Mouse (Mus musculus): ENCODE measurements around the gene Gsk3a. TPM values are rescaled to one million over a fixed set of nuclear protein-coding genes. Genes with fewer than 3 reads are reported as not detected.

The Gsk3a gene
- 90.3 TPM for polyA plus RNA-seq (2017; shearing (Covaris generic))

DNA sequence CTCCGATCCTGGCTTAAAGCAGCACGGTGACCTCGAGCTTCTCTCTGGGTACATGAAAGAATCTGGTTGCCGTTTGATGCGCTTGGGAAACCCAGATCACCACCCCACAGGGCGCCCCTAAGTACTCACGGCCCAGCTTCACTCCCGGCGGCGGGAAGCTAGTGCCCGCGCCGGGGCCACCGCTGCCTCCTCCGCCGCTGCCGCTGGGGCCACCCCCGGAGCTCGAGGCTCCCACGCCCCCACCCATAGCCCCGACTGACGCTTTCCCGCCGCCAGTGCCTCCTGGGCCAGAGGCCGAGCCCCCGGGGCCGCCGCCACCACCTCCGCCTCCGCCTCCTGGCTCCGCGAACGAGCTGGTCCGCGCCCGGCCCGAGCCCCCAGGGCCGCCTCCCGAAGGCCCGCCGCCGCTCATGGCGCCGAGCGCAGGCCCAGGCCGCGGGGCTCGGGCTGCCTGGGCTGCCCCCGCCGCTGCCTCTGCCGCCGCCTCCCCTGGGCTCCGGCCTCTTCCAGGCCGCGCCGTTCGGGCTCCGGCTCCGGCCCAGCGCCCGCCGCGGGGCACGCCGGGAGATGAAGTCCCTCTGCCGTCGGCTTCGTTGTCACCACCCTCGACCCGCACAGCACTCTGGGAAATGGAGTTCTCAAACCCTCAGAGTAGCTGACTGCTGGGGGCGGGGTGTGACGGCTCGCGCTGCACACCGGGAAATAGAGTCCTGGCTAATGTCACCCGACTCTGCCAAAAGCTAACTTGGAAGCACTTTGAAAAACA is at the start of gene Gsk3a:
Gene Gsk3a (minus strand): TSS at position 603 of the 766 bp plus-strand sequence.

DNA sequence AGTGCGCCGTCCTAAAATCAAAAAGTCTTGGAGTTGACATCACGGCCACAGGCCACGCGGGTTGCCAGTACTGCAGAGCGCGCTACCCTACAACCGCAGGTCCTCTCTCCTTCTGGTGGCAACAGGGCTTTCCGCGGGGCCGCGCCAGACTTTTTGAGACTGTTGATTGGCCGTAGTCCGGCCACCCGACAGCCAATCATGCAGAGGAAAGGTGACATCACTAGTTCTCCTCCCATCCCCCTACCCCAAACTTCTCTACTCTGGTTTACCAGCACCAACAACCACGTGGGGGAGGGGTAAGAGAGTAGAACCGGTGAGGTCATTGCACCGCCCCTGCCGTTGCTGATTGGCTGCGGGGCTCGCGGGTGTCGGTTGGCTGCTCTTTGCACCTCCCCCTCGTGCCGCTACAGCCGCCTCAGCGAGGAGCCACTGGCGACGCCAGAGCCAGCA is 29.7 kb upstream of the Gsk3a start, which contains the start of gene Cic:
Gene Cic (plus strand): TSS at position 404 of the 450 bp plus-strand sequence.

GRCm38 (mm10) chr7:25250141-25250972 is 12.7 kb upstream of the Gsk3a start, which contains the start of gene Erf:
Erf (minus strand) TSS chr7:25250761.

GRCm38 (mm10) chr7:25221102-25221883 is 16.4 kb downstream of the Gsk3a start, which contains the start of gene Zfp526:
Zfp526 (plus strand) TSS chr7:25221425.

DNA sequence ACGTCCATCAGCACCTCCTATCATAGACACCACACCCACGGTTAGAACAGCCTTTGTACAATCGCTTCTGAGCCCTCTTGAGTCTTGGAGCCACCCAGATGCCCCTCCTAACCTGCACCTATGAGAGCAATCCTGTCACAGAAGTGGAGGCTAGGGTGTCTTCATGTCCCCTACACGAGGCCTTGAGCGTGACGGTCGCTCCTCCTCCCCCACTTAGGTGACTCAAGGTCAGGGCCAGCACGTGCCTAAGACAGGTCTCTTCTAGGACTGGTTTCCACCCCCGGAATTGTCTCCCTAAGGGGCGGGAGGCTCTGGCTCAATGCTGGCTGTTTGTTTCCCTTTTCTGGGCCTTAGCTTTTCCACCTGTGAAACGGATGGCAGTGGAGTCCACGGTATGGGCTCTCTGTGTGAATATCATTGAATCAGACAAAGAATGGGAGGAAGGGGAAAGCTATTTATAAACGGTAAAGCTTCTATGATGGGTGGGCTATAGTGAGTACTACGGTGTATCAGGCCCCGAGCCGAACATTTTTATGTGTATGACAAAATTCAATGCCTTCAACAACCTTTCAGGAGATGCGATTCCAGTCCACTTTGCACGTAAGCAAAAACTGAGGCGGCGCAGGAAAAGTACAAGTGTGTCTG is 17.1 kb downstream of the Gsk3a start, which contains the start of gene Dedd2:
Gene Dedd2 (minus strand): TSS at position 159 of the 645 bp plus-strand sequence.

DNA sequence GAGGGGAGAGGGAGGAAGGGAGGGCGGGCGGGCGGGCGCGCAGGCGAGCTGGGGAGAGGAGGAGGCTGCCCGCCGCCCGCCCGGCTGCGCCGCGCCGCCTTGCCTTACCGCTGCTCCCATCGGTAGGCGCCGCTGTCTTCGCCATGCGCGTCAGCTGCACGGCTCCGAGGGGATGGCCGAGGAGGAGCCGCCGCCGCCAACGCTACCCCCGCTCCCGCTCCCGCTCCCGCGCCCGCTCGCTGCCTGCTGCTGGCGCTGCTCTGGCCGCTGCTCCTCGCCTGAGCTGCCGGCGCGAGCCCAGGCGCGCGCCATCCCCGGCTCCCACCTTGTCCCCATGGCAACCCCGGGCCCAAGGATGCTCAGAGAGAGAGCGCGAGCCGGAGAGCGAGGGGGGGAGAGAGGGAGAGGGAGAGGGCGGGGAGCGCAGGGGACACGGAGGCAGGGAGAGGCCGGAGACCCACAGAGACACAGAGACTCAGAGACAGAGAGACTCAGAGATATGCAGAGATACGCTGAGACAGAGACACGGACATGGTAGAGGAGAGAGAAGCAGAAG is 58.0 kb downstream of the Gsk3a start, which contains the start of gene Pou2f2:
Gene Pou2f2 (minus strand): TSS at position 121 of the 556 bp plus-strand sequence.

Other genes with a start within 250 kb of the Gsk3a start
- 1.2 TPM for gene Atp1a3, start 231.9 kb downstream of the Gsk3a start, polyA plus RNA-seq (2017; shearing (Covaris generic))
- 2.4 TPM for gene Grik5, start 165.5 kb downstream of the Gsk3a start, polyA plus RNA-seq (2017; shearing (Covaris generic))
- 39.2 TPM for gene Zfp574, start 165.3 kb downstream of the Gsk3a start, polyA plus RNA-seq (2017; shearing (Covaris generic))
- 7.1 TPM for gene Pou2f2, start 58.1 kb downstream of the Gsk3a start, polyA plus RNA-seq (2017; shearing (Covaris generic))
- 133 TPM for gene Dedd2, start 17.2 kb downstream of the Gsk3a start, polyA plus RNA-seq (2017; shearing (Covaris generic))
- gene Zfp526, start 16.4 kb downstream of the Gsk3a start, polyA plus RNA-seq (2017; shearing (Covaris generic)), result 2.0 TPM
- 7.3 TPM for gene Erf, start 12.9 kb upstream of the Gsk3a start, polyA plus RNA-seq (2017; shearing (Covaris generic))
- 43.5 TPM for gene Cic, start 29.9 kb upstream of the Gsk3a start, polyA plus RNA-seq (2017; shearing (Covaris generic))
- 9.6 TPM for gene Pafah1b3, start 60.1 kb upstream of the Gsk3a start, polyA plus RNA-seq (2017; shearing (Covaris generic))
- not detected for gene Prr19, start 63.6 kb upstream of the Gsk3a start, polyA plus RNA-seq (2017; shearing (Covaris generic))
- gene Tmem145, start 68.3 kb upstream of the Gsk3a start, polyA plus RNA-seq (2017; shearing (Covaris generic)), result not detected
- not detected for gene Megf8, start 79.3 kb upstream of the Gsk3a start, polyA plus RNA-seq (2017; shearing (Covaris generic))
- not detected for gene Cnfn, start 131.9 kb upstream of the Gsk3a start, polyA plus RNA-seq (2017; shearing (Covaris generic))
- gene Lipe, start 160.9 kb upstream of the Gsk3a start, polyA plus RNA-seq (2017; shearing (Covaris generic)), result 9.5 TPM
- not detected for gene Cxcl17, start 175.0 kb upstream of the Gsk3a start, polyA plus RNA-seq (2017; shearing (Covaris generic))
- 0.40 TPM for gene Ceacam1, start 239.8 kb upstream of the Gsk3a start, polyA plus RNA-seq (2017; shearing (Covaris generic))

Measured in naive thymus-derived CD4-positive, alpha-beta T cell, adult 5 months (primary cell).